8 mouse cellular contexts compared by ENCODE assay signal in the genomic region with DNA sequence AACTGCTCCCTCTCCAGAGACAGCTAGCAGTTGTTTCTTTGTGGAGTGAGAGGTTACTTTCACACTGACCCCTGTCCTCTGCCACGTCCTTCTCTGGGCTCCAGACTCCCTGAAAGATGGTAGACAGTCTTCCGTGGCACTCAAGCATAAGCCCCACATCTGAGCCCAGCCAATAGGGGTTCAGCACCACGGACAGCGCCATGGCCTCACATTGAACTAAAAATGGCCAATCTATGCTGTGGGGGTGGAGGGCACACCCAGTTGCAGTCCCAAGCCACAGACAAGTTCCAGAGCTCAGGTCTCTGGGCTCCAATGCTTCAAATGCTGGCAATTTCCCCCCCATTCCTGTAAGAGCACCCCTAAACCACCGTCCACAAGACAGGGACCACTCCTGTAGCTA. TPM values are rescaled to one million over a fixed set of nuclear protein-coding genes. Genes with fewer than 3 reads are reported as not detected.
DNase-seq lines count a peak whose midpoint lies in the region; ATAC-seq and TF ChIP-seq lines count a peak whose summit lies in the region.

No protein-coding gene starts in this region.

- no peak overlapping the region for H3K27ac ChIP-seq in lung, postnatal 0 days (ENCODE audit: low read length)

- H3K4me3 ChIP-seq in lung, postnatal 0 days (ENCODE audit: low read depth, low read length), result no peak overlapping the region

- no peaks in the 10 kb centered on the region for H3K9me3 ChIP-seq in lung, postnatal 0 days (ENCODE audit: low read length)

- no peaks in the 10 kb centered on the region for H3K27me3 ChIP-seq in lung, postnatal 0 days (replicated peaks; ENCODE audit: insufficient read depth, low read length)

- peak; percentile 48 for ATAC-seq in lung, postnatal 0 days
- ATAC-seq in inflammation-experienced regulatory T-cells, adult 6 months, result no peak

- TF ChIP-seq EP300 in lung, postnatal 0 days (IDR thresholded peaks at IDR 0.05), result no peak

- H3K4me2 ChIP-seq in lung, postnatal 0 days (replicated peaks; ENCODE audit: low read depth, low read length), result no peak overlapping the region

- WGBS in lung, postnatal 0 days, result 5% methylated on average over 5 of the region's 5 CpGs

- no peaks in the 10 kb centered on the region for H3K4me1 ChIP-seq in lung, postnatal 0 days (ENCODE audit: insufficient read depth, low read depth, low read length)

- TF ChIP-seq CTCF in lung, postnatal 0 days (IDR thresholded peaks at IDR 0.05), result no peak

- H3K36me3 ChIP-seq in lung, postnatal 0 days (ENCODE audit: insufficient read depth, low read length), result no peaks in the 10 kb centered on the region

- peak; percentile 41 to 78 for DNase-seq in spleen, postnatal 4 days (ENCODE audit: low spot score in 2 of 2)
- no peak for DNase-seq in spleen, postnatal 36 days (ENCODE audit: low spot score in 2 of 2)
- peak; percentile 66 for DNase-seq in adrenal gland, postnatal 25 days
- peak; percentile 77 for DNase-seq in heart, postnatal 4 days
- DNase-seq in lung, postnatal 0 days (ENCODE audit: low spot score), result peak; percentile 73
- peak; percentile 84 for DNase-seq in testis, postnatal 10 days (ENCODE audit: low spot score)
- no peak for DNase-seq in T-cell, adult 2 months (ENCODE audit: low spot score)

- no peak overlapping the region for H3K9ac ChIP-seq in lung, postnatal 0 days (replicated peaks; ENCODE audit: low read depth)

RNA-seq across cellular contexts. Expression of a gene that starts 45.9 kb away (rescaled TPM):
- 47.5 and 49.5 TPM in 2 replicates for total RNA-seq in adrenal gland, postnatal 25 days (2021)
- total RNA-seq in heart, postnatal 4 days (2021), result 10 to 100 TPM; 96.3 to 98.4 TPM
- polyA plus RNA-seq in lung, postnatal 0 days (2015; fragmentation: Nextera tagmentation; extraction: Ambion mirVana), result 10.6 and 11.4 TPM in 2 replicates
- polyA plus RNA-seq in inflammation-experienced regulatory T-cells, adult 6 months (2017; shearing (Covaris generic)), result 10 to 100 TPM; 26.4 to 37.9 (median 29.7) TPM

Comparison
In these comparisons a context has a peak if more than half of its experiments do, and no peak if none do; other contexts are left out.
1. DNase-seq: peak in spleen, postnatal 4 days (2 of 2), adrenal gland, postnatal 25 days (single experiment), heart, postnatal 4 days (single experiment), lung, postnatal 0 days (single experiment) and testis, postnatal 10 days (single experiment); none in spleen, postnatal 36 days (0 of 2) and T-cell, adult 2 months (single experiment).